Mouse (Mus musculus) limb, embryonic 11.5 days (tissue): Measurements from ENCODE around the gene Inca1. TPM values are rescaled to one million over a fixed set of nuclear protein-coding genes. Genes with fewer than 3 reads are reported as not detected.
A peak's percentile ranks its signal among the peaks of the same experiment; 100 is the strongest.

Experiments used
- ATAC-seq: fragments of 200-750 bp; cut with Nextera tagmentation; 2 replicates; pipeline ENCODE4 v1.8.0; 2017; ENCODE audit warnings: low read depth; ENCODE audit not compliant: insufficient number of reproducible peaks, low FRiP score, low TSS enrichment
- DNase-seq: peaks from one replicate; pipeline ENCODE4 v3.0.0-alpha.2; 2015; ENCODE audit warnings: low spot score
- H3K27ac ChIP-seq: fragments of 300-500 bp; sonication (generic); replicated peaks from 2 replicates; pipeline ENCODE4 v1.5.1; 2014; ENCODE audit warnings: low read depth, mild to moderate bottlenecking, low read length
- H3K27me3 ChIP-seq: fragments of 300-500 bp; sonication (generic); 2 replicates; pipeline ENCODE4 v1.6.1; 2014; ENCODE audit warnings: mild to moderate bottlenecking, low read length, mixed read lengths; ENCODE audit not compliant: control insufficient read depth, insufficient read depth
- H3K36me3 ChIP-seq: fragments of 300-500 bp; sonication (generic); 2 replicates; pipeline ENCODE4 v1.6.1; 2014; ENCODE audit warnings: mild to moderate bottlenecking, low read length, moderate library complexity, mixed read lengths; ENCODE audit not compliant: control insufficient read depth, insufficient read depth
- H3K4me1 ChIP-seq: fragments of 300-500 bp; sonication (generic); 2 replicates; pipeline ENCODE4 v1.6.1; 2014; ENCODE audit warnings: low read length, mixed read lengths; ENCODE audit not compliant: control insufficient read depth, insufficient read depth
- H3K4me2 ChIP-seq: fragments of 300-500 bp; sonication (generic); 2 replicates; pipeline ENCODE4 v1.6.1; 2014; ENCODE audit warnings: low read depth, mild to moderate bottlenecking, moderate library complexity; ENCODE audit not compliant: severe bottlenecking
- H3K4me3 ChIP-seq: fragments of 300-500 bp; sonication (generic); 2 replicates; pipeline ENCODE4 v1.5.1; 2014; ENCODE audit warnings: low read depth, low read length
- H3K9ac ChIP-seq: fragments of 300-500 bp; sonication (generic); 2 replicates; pipeline ENCODE4 v1.6.1; 2014; ENCODE audit warnings: mild to moderate bottlenecking, low read length
- H3K9me3 ChIP-seq: fragments of 300-500 bp; sonication (generic); 2 replicates; pipeline ENCODE4 v1.6.1; 2016; ENCODE audit warnings: low read length; ENCODE audit not compliant: control insufficient read depth
- WGBS: fragments of 180-500 bp; shearing (Covaris S2); extraction: QIAGEN DNeasy Blood & Tissue Kit; methylation state at CpG from one replicate; pipeline ENCODE4 v1.1.7; 2014; 5-methylcytosine and 5-hydroxymethylcytosine counted together
- polyA plus RNA-seq: library from polyadenylated mRNA; unstranded; fragments of >200 nt; fragmentation: Nextera tagmentation; extraction: Ambion mirVana; gene quantifications from 2 replicates; pipeline ENCODE4 v1.2.1, GENCODE M21; 2014

Inca1 gene
- polyA plus RNA-seq, 1 experiment from 2014 or later = 0.96 TPM

- no peaks in the 10 kb centered on the region for H3K9me3 ChIP-seq
- H3K27ac ChIP-seq = no peak overlapping the region
- no peaks in the 10 kb centered on the region for H3K4me1 ChIP-seq
- no peaks in the 10 kb centered on the region for H3K27me3 ChIP-seq
- no peak overlapping the region for H3K9ac ChIP-seq
- no peak overlapping the region for H3K4me3 ChIP-seq
- DNase-seq (no peak), ATAC-seq (no peak)
- 88% methylated on average over 6 of the region's 6 CpGs for WGBS
- H3K4me2 ChIP-seq = no peak overlapping the region
- H3K36me3 ChIP-seq = peaks cover 3% of the 10 kb centered on the region; the same call in 1 of the 2 replicates
Observed at GRCm38 (mm10) chr11:70713222-70713621, 13.3 kb upstream of the Inca1 start.

- Histone ChIP-seq H3K4me2 (no peak overlapping the region), H3K4me1 (no peaks in the 10 kb centered on the region), H3K27me3 (no peaks in the 10 kb centered on the region), H3K9ac (no peak overlapping the region), H3K36me3 (peaks cover 5% of the 10 kb centered on the region; the same call in 1 of the 2 replicates), H3K27ac (no peak overlapping the region), H3K9me3 (no peaks in the 10 kb centered on the region), H3K4me3 (no peak overlapping the region)
- 94% methylated on average over 10 of the region's 10 CpGs for WGBS
- DNase-seq (no peak), ATAC-seq (no peak)
Observed at GRCm38 (mm10) chr11:70711026-70711425, 11.1 kb upstream of the Inca1 start.

GRCm38 (mm10) chr11:70706127-70706526, 6.2 kb upstream of the Inca1 start:
- Histone ChIP-seq H3K36me3 (peaks cover 12% of the 10 kb centered on the region; the same call in 1 of the 2 replicates), H3K4me1 (peaks cover 5% of the 10 kb centered on the region)

GRCm38 (mm10) chr11:70702781-70703180, 2.8 kb upstream of the Inca1 start:
- no peak for ATAC-seq
- no peaks in the 10 kb centered on the region for H3K9me3 ChIP-seq
- H3K27me3 ChIP-seq = no peaks in the 10 kb centered on the region
- no peak for DNase-seq
- 74% methylated on average over 6 of the region's 6 CpGs for WGBS
- H3K4me1 ChIP-seq = peaks cover 5% of the 10 kb centered on the region
- H3K9ac ChIP-seq = peak overlapping the region; percentile 27; the same call in 1 of the 2 replicates
- no peak overlapping the region for H3K4me2 ChIP-seq
- no peak overlapping the region for H3K4me3 ChIP-seq
- no peak overlapping the region for H3K27ac ChIP-seq
- peaks cover 9% of the 10 kb centered on the region; the same call in 1 of the 2 replicates for H3K36me3 ChIP-seq

More at GRCm38 (mm10) chr11:70706127-70706526, 6.2 kb upstream of the Inca1 start:
- Histone ChIP-seq H3K9me3 (no peaks in the 10 kb centered on the region), H3K9ac (no peak overlapping the region), H3K4me3 (no peak overlapping the region), H3K27ac (no peak overlapping the region), H3K27me3 (no peaks in the 10 kb centered on the region), H3K4me2 (no peak overlapping the region)
- DNase-seq (no peak), ATAC-seq (no peak)
- WGBS = 83% methylated on average over 3 of the region's 3 CpGs

GRCm38 (mm10) chr11:70701984-70702733, 2.2 kb upstream of the Inca1 start:
- ATAC-seq (no peak), DNase-seq (no peak)
- no peaks in the 10 kb centered on the region for H3K9me3 ChIP-seq
- H3K4me2 ChIP-seq = peak overlapping the region; percentile 79
- no peak overlapping the region for H3K27ac ChIP-seq
- H3K36me3 ChIP-seq = peaks cover 9% of the 10 kb centered on the region; the same call in 1 of the 2 replicates
- WGBS = 83% methylated on average over 6 of the region's 6 CpGs
- H3K27me3 ChIP-seq = no peaks in the 10 kb centered on the region
- no peak overlapping the region; the same call in 1 of the 2 replicates for H3K4me3 ChIP-seq
- peaks cover 5% of the 10 kb centered on the region for H3K4me1 ChIP-seq
- peak overlapping the region; percentile 27; the same call in 1 of the 2 replicates for H3K9ac ChIP-seq

- H3K27me3 ChIP-seq = no peaks in the 10 kb centered on the region
- H3K36me3 ChIP-seq = peaks cover 9% of the 10 kb centered on the region; the same call in 1 of the 2 replicates
- H3K9ac ChIP-seq = peak overlapping the region; percentile 87
- DNase-seq (no peak), ATAC-seq (peak; percentile 21)
- 14% methylated on average over 10 of the region's 10 CpGs for WGBS
- H3K4me2 ChIP-seq = peak overlapping the region; percentile 79
- H3K4me3 ChIP-seq = peak overlapping the region; percentile 86
- H3K9me3 ChIP-seq = no peaks in the 10 kb centered on the region
- H3K4me1 ChIP-seq = peaks cover 5% of the 10 kb centered on the region
- H3K27ac ChIP-seq = no peak overlapping the region
Observed at GRCm38 (mm10) chr11:70701221-70701955, 1.4 kb upstream of the Inca1 start.

GRCm38 (mm10) chr11:70700613-70701012, 658 bp upstream of the Inca1 start:
- H3K4me1 ChIP-seq = peaks cover 5% of the 10 kb centered on the region
- ATAC-seq (peak; percentile 26), DNase-seq (peak; percentile 73)
- no peaks in the 10 kb centered on the region for H3K27me3 ChIP-seq
- H3K4me2 ChIP-seq = peak overlapping the region; percentile 79
- WGBS = under 1% methylated on average over 33 of the region's 34 CpGs
- peak overlapping the region; percentile 85 for H3K27ac ChIP-seq
- no peaks in the 10 kb centered on the region for H3K9me3 ChIP-seq
- peaks cover 4% of the 10 kb centered on the region; the same call in 1 of the 2 replicates for H3K36me3 ChIP-seq
- peak overlapping the region; percentile 86 for H3K4me3 ChIP-seq
- H3K9ac ChIP-seq = peak overlapping the region; percentile 87

GRCm38 (mm10) chr11:70699051-70699450, 904 bp downstream of the Inca1 start:
- no peaks in the 10 kb centered on the region for H3K36me3 ChIP-seq
- H3K4me1 ChIP-seq = peaks cover 5% of the 10 kb centered on the region
- ATAC-seq (no peak), DNase-seq (no peak)
- 67% methylated on average over 2 of the region's 2 CpGs for WGBS
- no peaks in the 10 kb centered on the region for H3K9me3 ChIP-seq
- H3K4me3 ChIP-seq = no peak overlapping the region
- H3K27ac ChIP-seq = no peak overlapping the region
- H3K4me2 ChIP-seq = no peak overlapping the region
- H3K9ac ChIP-seq = no peak overlapping the region
- no peaks in the 10 kb centered on the region for H3K27me3 ChIP-seq
